Mouse (Mus musculus) frontal cortex, adult (tissue): ENCODE results near the gene Senp8.
A peak's percentile ranks its signal among the peaks of the same experiment; 100 is the strongest.
"Not testable (repeated sequence)": the region's sequence is repeated elsewhere in the genome, so short reads cannot be mapped to it uniquely, and the experiment has no call there.

Experiments used
- ATAC-seq: cut with Nextera tagmentation; 2 replicates; pipeline ENCODE4 v1.9.2; 2017; ENCODE audit warnings: mild to moderate bottlenecking, moderate library complexity, mixed read lengths; ENCODE audit not compliant: low TSS enrichment

Senp8 gene

GRCm38 (mm10) chr9:59750267-59751065 lies at the start of gene Senp8, which contains the start of gene Myo9a:
Gene Senp8, minus strand, starts transcription at chr9:59750710.
Gene Myo9a, plus strand, starts transcription at chr9:59750896.
- peak; percentile 75 for ATAC-seq

GRCm38 (mm10) chr9:59766966-59767461 lies 16.5 kb upstream of the Senp8 start:
- ATAC-seq = not testable (repeated sequence)

- ATAC-seq = no peak
These were observed 10.0 kb upstream of the Senp8 start for GRCm38 (mm10) chr9:59760515-59760914.

GRCm38 (mm10) chr9:59757016-59757415 lies 6.5 kb upstream of the Senp8 start:
- ATAC-seq = not testable (repeated sequence)

GRCm38 (mm10) chr9:59755199-59755598 lies 4.7 kb upstream of the Senp8 start:
- no peak for ATAC-seq

GRCm38 (mm10) chr9:59751966-59752365 lies 1.5 kb upstream of the Senp8 start:
- ATAC-seq = no peak

GRCm38 (mm10) chr9:59751066-59751581 lies 614 bp upstream of the Senp8 start:
- peak; percentile 84 for ATAC-seq

- ATAC-seq = no peak
These were observed 787 bp downstream of the Senp8 start for GRCm38 (mm10) chr9:59749581-59750265.

GRCm38 (mm10) chr9:59748969-59749368 lies 1.5 kb downstream of the Senp8 start:
- ATAC-seq = no peak

- ATAC-seq = no peak
These were observed 2.1 kb downstream of the Senp8 start for GRCm38 (mm10) chr9:59748387-59748786.

- no peak for ATAC-seq
These were observed 6.6 kb downstream of the Senp8 start for GRCm38 (mm10) chr9:59743903-59744302.

GRCm38 (mm10) chr9:59740593-59740992 lies 9.9 kb downstream of the Senp8 start:
- ATAC-seq = no peak

GRCm38 (mm10) chr9:59735394-59735793 lies 15.1 kb downstream of the Senp8 start:
- ATAC-seq = no peak

- ATAC-seq = no peak
These were observed 17.4 kb downstream of the Senp8 start for GRCm38 (mm10) chr9:59733075-59733474.

GRCm38 (mm10) chr9:59731136-59731535 lies 19.4 kb downstream of the Senp8 start:
- ATAC-seq = no peak

- ATAC-seq = no peak
These were observed 22.8 kb downstream of the Senp8 start for GRCm38 (mm10) chr9:59727569-59728286.

GRCm38 (mm10) chr9:59725515-59725914 lies 25.0 kb downstream of the Senp8 start:
- ATAC-seq = no peak

- peak; percentile 39; the same call in 1 of the 2 replicates for ATAC-seq
These were observed 26.6 kb downstream of the Senp8 start for GRCm38 (mm10) chr9:59723791-59724442.

- peak; percentile 82 for ATAC-seq
These were observed 27.3 kb downstream of the Senp8 start for GRCm38 (mm10) chr9:59723096-59723657.

GRCm38 (mm10) chr9:59721144-59721543 lies 29.4 kb downstream of the Senp8 start:
- ATAC-seq = no peak

GRCm38 (mm10) chr9:59718237-59718636 lies 32.3 kb downstream of the Senp8 start:
- ATAC-seq = no peak
